Mouse (Mus musculus): ENCODE results near the gene Prkg1.

The Prkg1 gene

DNA sequence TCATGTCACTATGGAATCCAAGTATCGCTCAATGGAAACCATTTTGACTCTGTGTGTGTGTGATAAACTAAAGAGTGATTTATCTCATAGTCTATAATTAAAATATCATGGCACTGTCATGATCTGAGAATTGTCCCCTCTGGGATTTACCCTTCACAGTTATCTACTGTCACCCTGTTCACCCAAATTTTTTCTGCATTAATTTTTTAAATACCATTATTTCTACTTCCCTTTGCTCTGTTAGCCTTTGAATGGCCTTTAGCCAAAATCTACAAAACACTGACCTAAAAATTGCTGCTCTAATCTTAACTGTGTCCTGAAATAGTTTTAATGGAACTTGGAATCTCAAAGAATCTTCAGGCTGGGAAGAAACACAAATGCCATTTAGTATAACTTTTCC lies 143.1 kb downstream of the Prkg1 start:
- DNase-seq (ENCODE audit: low spot score) = no peak

DNA sequence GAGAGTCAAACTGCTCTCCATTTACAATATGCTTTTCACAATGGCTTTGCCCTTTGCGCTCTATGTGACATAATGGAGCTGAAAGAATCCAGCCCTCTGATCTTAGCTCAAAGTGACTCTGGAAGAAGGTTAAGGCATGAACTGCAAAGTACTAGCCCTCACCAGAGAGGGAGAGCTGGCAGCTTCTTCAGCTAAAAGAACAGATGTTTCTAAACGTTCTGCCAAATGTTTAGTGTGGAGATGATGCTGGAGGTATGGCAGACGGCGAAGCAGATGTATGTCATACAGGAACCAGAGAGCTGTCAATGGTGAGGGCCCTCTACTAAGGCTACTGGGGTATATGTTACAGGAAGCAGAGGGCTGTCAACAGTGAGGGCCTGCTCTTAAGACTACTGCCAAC lies 148.0 kb downstream of the Prkg1 start:
- DNase-seq (ENCODE audit: low spot score) = no peak

DNA sequence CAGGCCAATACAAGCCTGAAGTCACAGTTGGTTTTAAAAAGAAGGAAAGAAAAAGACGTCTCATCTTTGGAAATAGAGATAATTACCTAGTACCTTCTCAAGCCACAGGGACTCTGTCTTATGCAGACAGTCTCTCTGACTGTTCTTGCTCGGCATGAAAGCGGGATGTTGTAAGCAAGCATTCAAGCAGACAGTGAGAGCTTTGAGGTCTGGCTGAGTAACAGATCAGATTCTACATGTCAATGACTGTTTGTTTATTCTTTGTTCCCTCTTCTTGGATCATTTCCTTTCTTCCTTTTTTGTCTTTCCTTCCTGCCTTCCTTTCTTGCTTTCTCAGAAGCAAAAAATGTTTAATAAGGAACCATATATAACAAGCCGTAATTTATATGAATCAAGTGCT lies 148.7 kb downstream of the Prkg1 start:
- no peak for DNase-seq (ENCODE audit: low spot score)

DNA sequence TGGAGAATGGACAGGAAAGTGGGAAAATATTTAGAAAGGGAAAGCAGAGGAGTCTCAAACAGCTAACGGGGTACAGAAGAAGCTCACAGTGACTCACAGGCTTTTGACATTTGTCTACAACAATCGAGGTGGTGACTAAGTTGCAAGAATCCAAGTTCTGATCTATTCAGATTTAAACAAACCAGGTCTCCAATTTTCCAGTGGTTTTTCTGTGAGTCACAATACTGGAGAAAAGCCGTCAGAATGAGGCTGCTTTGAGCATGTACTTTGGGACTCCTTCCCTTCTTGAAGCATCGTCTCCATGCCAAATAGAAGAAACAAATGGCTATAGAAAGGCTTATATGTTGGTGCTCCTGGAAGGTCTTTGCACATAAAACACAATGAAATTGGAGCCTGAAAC lies 151.7 kb downstream of the Prkg1 start:
- DNase-seq (ENCODE audit: low spot score) = no peak

- no peak for DNase-seq (ENCODE audit: low spot score)
Measured at GRCm38 (mm10) chr19:31602578-31602977, 162.3 kb downstream of the Prkg1 start.

DNA sequence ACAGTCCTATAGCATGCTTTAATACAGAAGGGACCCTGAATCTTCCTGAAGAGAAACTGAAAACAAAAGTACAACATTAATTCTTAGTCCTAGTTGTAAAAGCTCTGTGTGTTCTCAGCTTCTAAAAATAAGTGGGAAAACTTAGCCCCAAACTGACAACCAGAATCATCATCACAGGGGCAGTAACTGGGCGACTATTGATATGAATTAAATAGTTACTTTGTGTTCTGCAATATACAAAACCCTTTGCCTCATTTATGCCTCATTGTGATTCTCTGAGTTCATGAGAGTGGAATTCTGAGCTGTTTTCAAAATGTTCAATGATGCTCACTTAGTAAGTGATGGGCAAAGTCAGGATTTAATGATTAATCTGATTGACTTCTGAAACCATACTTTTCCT lies 170.8 kb downstream of the Prkg1 start:
- DNase-seq (ENCODE audit: low spot score) = no peak

DNA sequence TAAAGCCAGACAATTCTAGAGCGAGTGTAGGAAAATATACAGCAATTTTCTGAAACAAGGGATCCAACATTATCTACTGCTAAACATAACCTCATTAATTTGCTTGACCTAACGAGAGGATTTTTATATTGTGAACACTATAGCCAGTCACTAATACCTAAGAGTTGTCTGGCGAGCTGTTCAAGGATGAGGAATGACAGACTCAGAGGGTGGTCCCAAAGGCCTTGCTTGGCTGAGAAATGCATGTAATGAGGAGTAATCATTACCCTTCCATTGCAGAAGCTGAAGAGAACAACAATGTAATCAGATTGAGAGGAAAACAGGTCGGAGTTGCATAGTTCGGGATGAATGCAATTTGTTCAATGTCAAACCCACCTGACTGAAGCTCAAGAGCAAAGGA lies 174.1 kb downstream of the Prkg1 start:
- no peak for DNase-seq (ENCODE audit: low spot score)

GRCm38 (mm10) chr19:31577092-31577491 lies 187.7 kb downstream of the Prkg1 start:
- DNase-seq (ENCODE audit: low spot score) = no peak

DNA sequence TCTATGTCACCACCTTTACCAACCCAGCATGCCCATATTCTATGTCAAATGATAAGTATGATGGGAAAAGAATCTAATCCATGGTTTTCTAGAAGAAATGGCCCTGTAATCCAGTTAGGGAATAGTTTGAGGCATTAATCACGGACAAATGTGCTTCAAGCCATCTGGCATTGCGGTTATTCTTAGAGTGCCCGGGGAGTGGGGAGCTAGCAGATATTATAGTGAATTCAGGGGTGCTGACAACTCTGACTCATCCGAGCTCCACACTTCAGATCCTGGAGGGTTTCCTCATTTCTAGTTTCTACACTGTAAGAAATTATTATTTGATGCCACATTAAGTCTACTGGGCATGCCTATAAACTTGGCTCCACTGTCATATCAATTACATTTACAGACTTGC lies 200.5 kb downstream of the Prkg1 start:
- no peak for DNase-seq (ENCODE audit: low spot score)

DNA sequence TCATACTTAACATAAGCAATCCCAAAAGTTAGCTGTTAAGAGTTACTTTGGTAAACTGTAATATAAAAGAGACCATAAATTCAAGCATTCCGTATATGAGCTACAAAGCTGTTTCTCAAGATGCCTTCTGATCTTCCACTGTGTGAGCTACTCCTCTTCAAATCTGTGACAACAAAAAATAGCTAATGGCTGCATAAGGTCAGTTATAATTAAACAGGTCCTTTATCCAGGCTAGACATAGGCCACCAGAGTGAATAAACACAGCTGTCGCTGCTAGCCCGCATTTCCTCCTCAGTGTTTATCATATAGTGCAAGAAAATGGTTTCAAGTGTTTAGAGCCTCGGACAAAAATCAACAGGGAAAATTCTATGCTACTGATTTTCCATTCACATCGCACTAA lies 218.8 kb downstream of the Prkg1 start:
- DNase-seq (ENCODE audit: low spot score) = no peak

- peak; percentile 24 for DNase-seq (ENCODE audit: low spot score)
Measured at GRCm38 (mm10) chr19:31531249-31531740, 233.5 kb downstream of the Prkg1 start.

GRCm38 (mm10) chr19:31530616-31531015 lies 234.2 kb downstream of the Prkg1 start:
- peak; percentile 23 for DNase-seq (ENCODE audit: low spot score)

GRCm38 (mm10) chr19:31529890-31530289 lies 234.9 kb downstream of the Prkg1 start:
- DNase-seq (ENCODE audit: low spot score) = no peak

DNA sequence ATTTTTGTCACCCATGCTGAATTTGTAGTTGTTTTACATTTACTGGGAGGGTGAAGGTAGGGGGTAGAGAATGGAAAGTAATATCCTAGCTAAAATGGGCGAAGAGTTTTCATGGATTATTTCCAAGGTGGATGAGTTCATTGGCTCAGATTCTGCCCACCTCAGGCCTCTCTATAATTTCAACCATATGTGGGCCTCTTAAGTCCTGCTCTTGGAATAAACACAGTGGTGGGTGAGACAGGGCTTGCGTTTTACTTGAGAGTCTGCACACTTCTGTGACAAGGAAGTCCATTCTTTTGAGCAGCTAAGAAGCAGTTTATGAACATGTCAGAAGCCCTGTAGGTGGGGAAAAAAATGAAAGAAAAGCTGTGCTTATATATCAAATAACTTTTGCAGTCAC lies 250.3 kb downstream of the Prkg1 start:
- no peak for DNase-seq (ENCODE audit: low spot score)

DNA sequence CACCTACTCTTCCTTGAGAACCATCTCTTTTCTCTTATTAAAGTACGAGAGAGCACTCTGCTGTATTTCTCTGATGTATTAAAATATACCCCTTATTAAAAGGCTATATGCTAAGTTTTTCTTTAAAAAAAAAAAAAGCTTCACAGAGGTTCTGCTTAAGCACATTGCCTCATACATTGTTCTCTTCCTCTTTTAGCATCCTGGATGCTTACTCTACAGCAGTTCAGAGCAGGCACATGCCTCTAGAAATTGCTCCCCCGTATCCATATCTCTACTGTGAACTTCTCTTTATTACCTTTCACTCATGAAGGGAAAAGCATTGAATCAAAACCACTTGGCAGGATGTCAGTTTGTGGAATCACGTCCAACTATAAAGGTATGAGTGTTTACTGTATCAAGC lies 257.0 kb downstream of the Prkg1 start:
- DNase-seq (ENCODE audit: low spot score) = no peak

- DNase-seq (ENCODE audit: low spot score) = no peak
Measured at GRCm38 (mm10) chr19:31506296-31506695, 258.5 kb downstream of the Prkg1 start.

- no peak for DNase-seq (ENCODE audit: low spot score)
Measured at GRCm38 (mm10) chr19:31505041-31505440, 259.8 kb downstream of the Prkg1 start.

DNA sequence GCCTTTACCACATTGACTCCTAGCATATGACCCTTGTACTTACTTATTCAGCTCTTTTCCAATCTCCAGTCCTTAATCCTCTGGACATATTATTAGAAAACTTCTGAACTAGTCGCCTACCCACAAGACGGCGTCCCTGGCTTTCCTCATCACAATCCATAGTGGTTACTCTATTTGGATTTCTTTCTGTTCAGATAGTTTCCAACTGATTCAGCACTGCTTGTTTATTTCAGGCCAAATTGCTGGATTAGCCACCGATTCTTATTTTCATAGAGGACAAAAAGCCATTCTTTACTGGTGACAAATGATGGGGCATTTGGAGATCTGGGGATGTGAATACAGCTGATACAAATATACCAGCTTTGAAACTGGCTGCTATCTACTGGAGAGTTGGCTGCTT lies 267.4 kb downstream of the Prkg1 start:
- no peak for DNase-seq (ENCODE audit: low spot score)

DNA sequence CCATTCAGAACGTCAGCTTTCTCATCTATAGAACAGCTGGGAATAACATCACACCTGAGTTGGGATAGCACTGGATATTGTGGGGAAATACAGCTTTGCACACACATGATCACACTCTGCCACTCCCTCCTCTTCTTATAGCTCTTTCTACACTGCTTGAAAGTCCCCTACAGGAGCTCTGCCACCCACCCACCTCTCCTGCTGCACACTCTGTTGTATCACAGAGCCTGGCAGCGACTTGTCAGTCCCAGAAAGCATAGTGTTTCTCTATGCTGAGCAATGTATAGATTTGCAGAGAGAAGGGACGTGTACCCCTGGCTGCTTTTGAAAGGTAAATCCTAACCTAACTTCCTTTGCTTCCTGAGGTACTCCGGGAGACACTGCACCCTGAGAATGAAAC lies 275.2 kb downstream of the Prkg1 start:
- no peak for DNase-seq (ENCODE audit: low spot score)

DNA sequence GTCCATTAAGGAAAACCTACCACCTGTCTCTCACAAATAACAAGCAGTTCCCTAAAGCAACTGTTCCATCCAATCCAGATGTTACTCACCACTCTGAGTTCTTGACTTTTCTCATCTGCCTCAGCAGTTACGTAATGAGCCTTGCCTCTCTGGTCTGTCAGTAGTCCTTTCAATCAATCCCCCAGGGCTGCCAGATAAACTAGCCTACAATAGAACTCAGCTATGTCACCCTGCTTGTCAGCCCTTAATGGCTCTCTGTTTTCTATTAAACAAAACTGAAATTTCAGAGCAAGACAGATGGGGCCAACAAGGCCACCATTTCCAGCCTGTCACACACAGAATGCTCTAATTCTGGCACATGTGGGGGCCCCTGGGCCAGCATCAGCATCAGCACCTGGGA lies 293.1 kb downstream of the Prkg1 start:
- no peak for DNase-seq (ENCODE audit: low spot score)

GRCm38 (mm10) chr19:31460188-31460587 lies 304.6 kb downstream of the Prkg1 start:
- DNase-seq (ENCODE audit: low spot score) = no peak

DNA sequence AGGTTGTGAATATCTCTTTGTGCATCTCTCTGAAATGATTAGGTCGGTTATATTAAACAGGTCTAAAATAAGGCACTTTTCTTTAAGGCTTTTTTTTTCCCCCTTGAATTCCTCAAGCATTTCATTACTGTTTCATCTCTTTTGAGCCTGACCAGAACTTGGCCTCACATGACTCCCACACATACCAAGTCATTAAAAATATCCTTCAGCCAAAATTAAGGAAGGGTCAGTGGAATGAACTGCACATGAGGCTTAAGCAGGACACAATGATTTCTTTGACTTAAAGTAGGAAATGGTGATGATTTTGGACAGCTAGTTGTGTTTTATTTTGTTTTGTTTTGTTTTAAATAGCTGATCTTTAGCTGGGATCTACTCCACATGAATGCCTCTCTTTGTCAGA lies 320.7 kb downstream of the Prkg1 start:
- DNase-seq (ENCODE audit: low spot score) = no peak

DNA sequence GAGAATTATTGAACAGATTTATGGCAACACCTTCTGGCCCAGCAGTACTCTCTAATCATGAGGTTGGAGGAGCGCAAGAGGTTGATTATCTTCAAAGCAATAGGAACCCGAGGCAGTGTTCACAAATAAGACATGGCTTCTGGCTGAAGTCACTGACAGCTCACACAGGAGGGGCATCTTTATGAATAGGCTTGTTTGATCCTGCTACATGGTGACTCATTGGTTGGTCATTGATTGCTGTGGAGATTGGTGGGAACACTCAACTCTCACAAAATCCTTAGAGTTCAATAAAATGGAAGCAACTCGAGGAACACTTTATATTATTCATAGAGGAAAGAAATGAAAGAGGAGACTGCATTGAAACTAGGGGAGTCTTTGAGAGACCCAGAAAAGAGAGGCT lies 322.5 kb downstream of the Prkg1 start:
- no peak for DNase-seq (ENCODE audit: low spot score)

- no peak for DNase-seq (ENCODE audit: low spot score)
Measured at GRCm38 (mm10) chr19:31433446-31433845, 331.4 kb downstream of the Prkg1 start.

- no peak for DNase-seq (ENCODE audit: low spot score)
Measured at GRCm38 (mm10) chr19:31431411-31431810, 333.4 kb downstream of the Prkg1 start.

All from lung, postnatal 25 days (tissue).